Mouse (Mus musculus) megakaryocyte-erythroid progenitor cell, adult 5-6 weeks (primary cell): Measurements from ENCODE around the gene Wdtc1. TPM values are rescaled to one million over a fixed set of nuclear protein-coding genes. Genes with fewer than 3 reads are reported as not detected.

Source experiments
- ATAC-seq: replicated peaks from 2 replicates; pipeline ENCODE4 v1.8.0; 2016; ENCODE audit warnings: mild to moderate bottlenecking, inconsistent platforms; ENCODE audit not compliant: severe bottlenecking, poor library complexity, low FRiP score, low TSS enrichment
- total RNA-seq, 2 experiments: library from RNA; stranded (forward) in 1 of 2; stranded (reverse) in 1 of 2; fragments of 200-1000, 215-1000 nt in 1 of 2; fragments of >200 nt in 1 of 2; fragmentation: Nextera tagmentation in 1 of 2; gene quantifications; 2 replicates each; pipeline ENCODE4 v1.2.3; 2014 to 2017

The Wdtc1 gene
- total RNA-seq, 2 experiments from 2014 or later: 8.0 to 18.6 TPM

- ATAC-seq: no peak
Observed at GRCm38 (mm10) chr4:133337833-133338520, 15.3 kb downstream of the Wdtc1 start.

GRCm38 (mm10) chr4:133333306-133333705, 20.0 kb downstream of the Wdtc1 start:
- ATAC-seq: no peak

GRCm38 (mm10) chr4:133330296-133330695, 23.0 kb downstream of the Wdtc1 start:
- no peak for ATAC-seq

GRCm38 (mm10) chr4:133328129-133328528, 25.2 kb downstream of the Wdtc1 start:
- ATAC-seq: no peak

- ATAC-seq: no peak
Observed at GRCm38 (mm10) chr4:133319667-133320066, 33.6 kb downstream of the Wdtc1 start.

GRCm38 (mm10) chr4:133315991-133316390, 37.3 kb downstream of the Wdtc1 start:
- no peak for ATAC-seq

- ATAC-seq: no peak
Observed at GRCm38 (mm10) chr4:133314896-133315295, 38.4 kb downstream of the Wdtc1 start.

GRCm38 (mm10) chr4:133309948-133310347, 43.3 kb downstream of the Wdtc1 start:
- ATAC-seq: peak; percentile 67; the same call in 1 of the 2 replicates

GRCm38 (mm10) chr4:133307331-133307730, 46.0 kb downstream of the Wdtc1 start:
- ATAC-seq: peak; percentile 70

GRCm38 (mm10) chr4:133305825-133306224, 47.5 kb downstream of the Wdtc1 start:
- ATAC-seq: no peak

- ATAC-seq: no peak
Observed at GRCm38 (mm10) chr4:133304770-133305169, 48.5 kb downstream of the Wdtc1 start.

GRCm38 (mm10) chr4:133302668-133303067, 50.6 kb downstream of the Wdtc1 start:
- no peak for ATAC-seq

GRCm38 (mm10) chr4:133301802-133302201, 51.5 kb downstream of the Wdtc1 start:
- peak; percentile 31 for ATAC-seq

GRCm38 (mm10) chr4:133300421-133300820, 52.9 kb downstream of the Wdtc1 start:
- no peak for ATAC-seq

- ATAC-seq: no peak
Observed at GRCm38 (mm10) chr4:133299701-133300100, 53.6 kb downstream of the Wdtc1 start.

- no peak for ATAC-seq
Observed at GRCm38 (mm10) chr4:133298516-133299365, 54.5 kb downstream of the Wdtc1 start.

- peak; percentile 83 for ATAC-seq
Observed at GRCm38 (mm10) chr4:133297801-133298238, 55.5 kb downstream of the Wdtc1 start.

- ATAC-seq: no peak
Observed at GRCm38 (mm10) chr4:133297360-133297759, 55.9 kb downstream of the Wdtc1 start.

- ATAC-seq: no peak
Observed at GRCm38 (mm10) chr4:133294084-133294483, 59.2 kb downstream of the Wdtc1 start.
